Mouse (Mus musculus) stomach, postnatal 0 days (tissue): ENCODE data around the gene Mcts2. TPM values are rescaled to one million over a fixed set of nuclear protein-coding genes. Genes with fewer than 3 reads are reported as not detected.

Source experiments
- ATAC-seq: fragments of 200-750 bp; cut with Nextera tagmentation; 2 replicates; pipeline ENCODE4 v1.8.0; 2017; ENCODE audit not compliant: low FRiP score, low TSS enrichment
- DNase-seq: peaks from one replicate; pipeline ENCODE4 v3.0.0-alpha.2; 2016; ENCODE audit warnings: low spot score
- H3K27ac ChIP-seq: fragments of 300-500 bp; sonication (generic); replicated peaks from 2 replicates; pipeline ENCODE4 v1.5.1; 2014; ENCODE audit warnings: mild to moderate bottlenecking, control low read depth
- H3K27me3 ChIP-seq: fragments of 300-500 bp; sonication (generic); 2 replicates; pipeline ENCODE4 v1.6.1; 2014; ENCODE audit warnings: low read length; ENCODE audit not compliant: control insufficient read depth, insufficient read depth
- H3K36me3 ChIP-seq: fragments of 300-500 bp; sonication (generic); 2 replicates; pipeline ENCODE4 v1.6.1; 2014; ENCODE audit warnings: low read length, mixed read lengths; ENCODE audit not compliant: control insufficient read depth, insufficient read depth
- H3K4me1 ChIP-seq: fragments of 300-500 bp; sonication (generic); replicated peaks from 2 replicates; pipeline ENCODE4 v1.6.1; 2014; ENCODE audit warnings: antibody characterized with exemption; ENCODE audit not compliant: control insufficient read depth, insufficient read depth
- H3K4me2 ChIP-seq: fragments of 300-500 bp; sonication (generic); replicated peaks from 2 replicates; pipeline ENCODE4 v1.6.1; 2014; ENCODE audit warnings: low read depth, mild to moderate bottlenecking, control low read depth, moderate library complexity
- H3K4me3 ChIP-seq: fragments of 300-500 bp; sonication (generic); 2 replicates; pipeline ENCODE4 v1.5.1; 2014; ENCODE audit warnings: low read depth, low read length, control low read depth
- H3K9ac ChIP-seq: fragments of 300-500 bp; sonication (generic); 2 replicates; pipeline ENCODE4 v1.6.1; 2014; ENCODE audit warnings: mild to moderate bottlenecking, low read length, control low read depth, mixed read lengths
- H3K9me3 ChIP-seq: fragments of 300-500 bp; sonication (generic); 2 replicates; pipeline ENCODE4 v1.6.1; 2016; ENCODE audit warnings: low read length; ENCODE audit not compliant: control insufficient read depth
- CTCF ChIP-seq: IDR thresholded peaks from 2 replicates; pipeline ENCODE4 v1.5.1; 2016; ENCODE audit warnings: antibody characterized with exemption, low read depth, mild to moderate bottlenecking, moderate library complexity
- EP300 ChIP-seq: optimal IDR thresholded peaks from 2 replicates; pipeline ENCODE3; 2016; ENCODE audit warnings: antibody characterized with exemption
- WGBS: fragments of 180-500 bp; shearing (Covaris S2); extraction: QIAGEN DNeasy Blood & Tissue Kit; methylation state at CpG from one replicate; pipeline ENCODE4 v1.1.7; 2014; 5-methylcytosine and 5-hydroxymethylcytosine counted together
- polyA plus RNA-seq: library from polyadenylated mRNA; unstranded; fragments of >200 nt; fragmentation: Nextera tagmentation; extraction: Ambion mirVana; gene quantifications from 2 replicates; pipeline ENCODE4 v1.2.1, GENCODE M21; 2015

Mcts2 gene
- polyA plus RNA-seq, 1 experiment from 2014 or later, result 23.4 TPM

DNA sequence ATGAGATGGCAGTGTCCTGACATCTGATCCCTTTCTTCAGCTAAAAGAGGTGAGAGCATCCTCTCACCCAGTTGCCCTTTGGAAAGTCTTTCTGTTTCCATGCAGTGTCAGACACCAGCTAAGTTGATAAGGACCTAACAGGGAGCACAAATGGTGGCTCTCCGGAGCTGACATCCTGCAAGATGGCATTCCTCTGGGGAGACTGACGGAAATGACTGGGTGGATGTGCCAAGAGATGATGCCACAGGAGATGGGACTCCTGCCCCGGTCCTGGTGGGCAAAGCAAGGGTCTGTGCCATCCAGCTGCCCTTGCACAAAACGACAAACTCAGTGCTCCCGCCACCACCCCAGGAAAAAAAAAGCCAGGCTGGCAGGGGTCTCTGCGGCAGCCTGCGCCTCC lies 20.4 kb downstream of the Mcts2 start:
- H3K4me3 ChIP-seq, result peak overlapping the region; percentile 39
- TF ChIP-seq CTCF, result no peak
- DNase-seq (no peak), ATAC-seq (no peak)
- H3K9me3 ChIP-seq, result no peaks in the 10 kb centered on the region
- H3K27ac ChIP-seq, result peak overlapping the region; percentile 91
- no peaks in the 10 kb centered on the region for H3K27me3 ChIP-seq
- peak overlapping the region; percentile 71 for H3K9ac ChIP-seq
- H3K36me3 ChIP-seq, result peaks cover 25% of the 10 kb centered on the region
- peaks cover 13% of the 10 kb centered on the region; the same call in 1 of the 2 replicates for H3K4me1 ChIP-seq
- WGBS, result 19% methylated on average over 7 of the region's 7 CpGs
- peak overlapping the region; percentile 63 for H3K4me2 ChIP-seq

DNA sequence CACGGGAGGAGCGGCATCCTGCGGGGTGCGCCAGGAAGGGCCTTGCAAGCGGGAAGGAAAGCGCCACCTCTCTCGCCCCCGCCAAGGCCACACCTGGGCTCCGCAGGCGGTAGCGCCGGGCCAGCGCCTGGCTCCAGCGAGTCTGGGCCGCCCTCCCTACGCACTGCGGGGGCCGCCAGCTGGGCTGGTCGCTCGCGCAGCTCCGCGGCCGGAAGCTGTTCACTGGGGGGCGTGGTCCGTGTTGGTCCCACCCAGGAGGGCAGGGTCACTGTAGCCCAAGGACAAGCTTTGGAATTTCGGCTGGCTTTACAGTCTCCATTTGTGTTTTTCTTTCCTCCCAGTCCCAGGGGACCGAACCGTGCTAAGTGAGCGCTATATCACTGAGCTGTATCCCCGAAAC lies 20.8 kb downstream of the Mcts2 start:
- Histone ChIP-seq H3K4me2 (peak overlapping the region; percentile 63), H3K27ac (peak overlapping the region; percentile 91), H3K9me3 (no peaks in the 10 kb centered on the region), H3K36me3 (peaks cover 21% of the 10 kb centered on the region), H3K4me3 (peak overlapping the region; percentile 39), H3K9ac (peak overlapping the region; percentile 71), H3K27me3 (no peaks in the 10 kb centered on the region), H3K4me1 (peaks cover 13% of the 10 kb centered on the region; the same call in 1 of the 2 replicates)
- peak; percentile 64 for TF ChIP-seq EP300
- TF ChIP-seq CTCF, result no peak
- ATAC-seq (peak; percentile 96), DNase-seq (peak; percentile 96)
- 9% methylated on average over 29 of the region's 31 CpGs for WGBS

DNA sequence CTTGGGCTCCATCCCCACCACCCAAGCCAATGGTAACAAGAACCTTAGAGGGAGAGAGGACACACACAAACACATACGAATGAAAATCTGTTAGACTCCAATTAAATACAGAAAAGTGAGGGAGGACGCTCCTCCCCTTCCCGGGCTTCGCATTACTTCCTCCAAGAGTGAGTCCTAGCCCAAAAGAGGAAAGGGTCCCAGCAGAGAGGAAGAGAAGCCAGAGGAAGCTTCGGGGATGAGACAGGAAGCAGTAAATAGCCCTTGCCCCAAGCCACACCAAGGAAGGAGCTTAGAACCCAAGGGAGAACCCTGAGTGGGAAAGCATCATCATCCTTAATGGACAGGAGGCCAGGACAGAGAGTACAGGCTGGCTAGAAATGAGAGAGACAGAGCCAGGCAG lies 22.2 kb downstream of the Mcts2 start:
- TF ChIP-seq EP300, result no peak
- TF ChIP-seq CTCF, result no peak
- Histone ChIP-seq H3K4me3 (no peak overlapping the region), H3K27me3 (no peaks in the 10 kb centered on the region), H3K9ac (no peak overlapping the region), H3K4me1 (peaks cover 13% of the 10 kb centered on the region; the same call in 1 of the 2 replicates), H3K4me2 (no peak overlapping the region), H3K27ac (0 out of 2 replicates have a peak overlapping the region, but pooled peaks have one; percentile 35), H3K36me3 (peaks cover 11% of the 10 kb centered on the region; the same call in 1 of the 2 replicates), H3K9me3 (no peaks in the 10 kb centered on the region)
- 88% methylated on average over 5 of the region's 5 CpGs for WGBS
- ATAC-seq, result no peak
- DNase-seq, result no peak

DNA sequence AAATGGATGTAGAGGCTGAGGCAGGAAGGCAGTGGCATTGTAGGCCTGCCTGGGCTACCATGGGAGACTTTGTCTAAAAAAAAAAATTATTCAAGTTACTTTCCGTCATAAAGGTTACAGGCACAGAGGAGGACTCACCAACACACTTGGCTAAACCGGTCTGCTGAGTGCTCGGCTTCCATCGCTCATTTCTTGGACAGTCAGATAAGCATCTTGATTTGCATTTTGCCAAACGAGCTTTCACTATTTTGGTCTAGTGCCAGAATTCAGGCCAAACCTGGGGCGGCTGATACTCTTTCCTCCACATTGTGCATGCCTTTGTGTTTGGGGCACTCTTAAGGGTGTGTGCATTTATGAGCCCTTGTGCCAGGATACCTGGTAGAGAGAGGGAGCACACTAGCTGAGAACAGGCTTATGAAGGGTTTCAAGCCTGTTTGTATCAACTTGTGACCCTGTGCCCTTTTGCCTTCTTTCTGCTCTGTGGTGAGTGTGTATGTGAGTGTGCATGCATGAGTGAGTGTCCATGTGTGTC lies 29.5 kb downstream of the Mcts2 start:
- peak; percentile 87 for ATAC-seq
- H3K27ac ChIP-seq, result peak overlapping the region; percentile 65

DNA sequence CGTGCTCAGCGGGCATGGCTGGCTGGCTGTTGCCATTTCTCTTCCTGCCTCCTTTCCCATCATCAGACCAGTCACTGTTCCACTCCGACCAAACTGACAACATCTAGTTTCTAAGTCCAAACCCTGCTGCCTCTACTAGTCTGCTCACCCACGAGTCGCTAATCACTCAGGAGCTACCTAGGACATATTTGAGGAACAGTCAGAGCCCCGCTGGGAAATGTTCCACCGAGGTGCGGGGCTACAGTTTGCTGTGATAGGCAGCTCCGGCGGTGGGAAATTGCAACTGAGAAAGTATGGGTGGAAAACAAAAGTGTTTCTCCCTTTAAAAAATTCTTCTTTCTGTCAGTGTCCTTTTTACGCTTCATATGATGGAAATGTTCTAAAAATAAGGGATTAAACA lies 30.8 kb downstream of the Mcts2 start:
- Histone ChIP-seq H3K36me3 (no peaks in the 10 kb centered on the region), H3K27me3 (no peaks in the 10 kb centered on the region), H3K4me3 (no peak overlapping the region), H3K9me3 (no peaks in the 10 kb centered on the region), H3K9ac (no peak overlapping the region), H3K27ac (no peak overlapping the region), H3K4me2 (no peak overlapping the region), H3K4me1 (no peaks in the 10 kb centered on the region)
- DNase-seq, result no peak
- no peak for ATAC-seq
- TF ChIP-seq EP300, result no peak
- TF ChIP-seq CTCF, result no peak
- WGBS, result 55% methylated on average over 11 of the region's 11 CpGs

More for the DNA sequence above, 29.5 kb downstream of the Mcts2 start:
- Histone ChIP-seq H3K4me1 (no peaks in the 10 kb centered on the region), H3K9me3 (no peaks in the 10 kb centered on the region), H3K36me3 (no peaks in the 10 kb centered on the region), H3K4me2 (no peak overlapping the region), H3K4me3 (no peak overlapping the region), H3K27me3 (no peaks in the 10 kb centered on the region), H3K9ac (no peak overlapping the region)
- WGBS, result 29% methylated on average over 6 of the region's 6 CpGs
- TF ChIP-seq EP300 (peak; percentile 81), CTCF (no peak)
- peak; percentile 68 for DNase-seq

DNA sequence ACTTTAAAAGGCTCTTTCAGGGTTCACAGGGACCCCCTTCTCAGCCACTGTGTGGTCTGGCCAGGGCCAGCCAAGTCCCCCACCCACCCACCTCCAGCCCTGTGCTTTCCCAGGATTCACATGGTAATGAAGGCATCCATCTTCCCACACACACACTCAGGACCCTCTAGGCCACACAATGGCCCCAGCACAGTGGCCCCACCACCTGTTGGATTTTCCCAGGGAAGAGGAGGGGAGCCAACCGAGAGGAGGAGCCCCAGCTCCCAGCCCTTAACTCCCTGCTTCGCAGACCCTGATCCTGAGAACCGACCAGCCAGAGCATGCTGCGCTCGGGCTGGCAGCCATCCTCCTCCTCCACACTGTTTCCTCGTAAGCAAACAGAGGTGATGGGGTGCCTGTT lies 31.2 kb downstream of the Mcts2 start:
- Histone ChIP-seq H3K27ac (no peak overlapping the region), H3K9ac (no peak overlapping the region), H3K27me3 (no peaks in the 10 kb centered on the region), H3K4me1 (no peaks in the 10 kb centered on the region), H3K4me2 (no peak overlapping the region), H3K4me3 (no peak overlapping the region), H3K9me3 (no peaks in the 10 kb centered on the region), H3K36me3 (no peaks in the 10 kb centered on the region)
- ATAC-seq (no peak), DNase-seq (no peak)
- 46% methylated on average over 6 of the region's 6 CpGs for WGBS
- TF ChIP-seq CTCF (no peak), EP300 (no peak)
